Mouse (Mus musculus) B cell, adult 2 months (primary cell): ENCODE results near the gene Dnajb2.

Experiments used
- DNase-seq, 2 experiments: peaks; one replicate each; pipeline ENCODE4 v3.0.0; 2022

The Dnajb2 gene

GRCm38 (mm10) chr1:75251112-75251970, 15.1 kb downstream of the Dnajb2 start:
- DNase-seq, result peak; percentile 91

GRCm38 (mm10) chr1:75252308-75252707, 16.1 kb downstream of the Dnajb2 start:
- no peak for DNase-seq

- no peak for DNase-seq
These were observed 16.8 kb downstream of the Dnajb2 start for GRCm38 (mm10) chr1:75253029-75253428.

GRCm38 (mm10) chr1:75253849-75254624, 17.8 kb downstream of the Dnajb2 start:
- DNase-seq, result peak; percentile 92

GRCm38 (mm10) chr1:75254625-75255013, 18.4 kb downstream of the Dnajb2 start:
- no peak for DNase-seq

- DNase-seq, result no peak
These were observed 19.4 kb downstream of the Dnajb2 start for GRCm38 (mm10) chr1:75255516-75256046.

GRCm38 (mm10) chr1:75261278-75261677, 25.1 kb downstream of the Dnajb2 start:
- no peak for DNase-seq

GRCm38 (mm10) chr1:75262969-75263951, 27.1 kb downstream of the Dnajb2 start:
- peak; percentile 49 to 54 for DNase-seq

GRCm38 (mm10) chr1:75264091-75264880, 28.1 kb downstream of the Dnajb2 start, which contains the start of gene Ptprn:
Gene Ptprn, minus strand, starts transcription at chr1:75264502.
- DNase-seq, result no peak

- DNase-seq, result peak; percentile 42 to 43
These were observed 41.3 kb downstream of the Dnajb2 start for GRCm38 (mm10) chr1:75277195-75278188.

- no peak for DNase-seq
These were observed 42.0 kb downstream of the Dnajb2 start, which contains the start of gene Resp18 for GRCm38 (mm10) chr1:75278228-75278627. Gene Resp18, minus strand, starts transcription at chr1:75278415.

- DNase-seq, result no peak
These were observed 46.8 kb downstream of the Dnajb2 start for GRCm38 (mm10) chr1:75283017-75283416.

- no peak for DNase-seq
These were observed 48.7 kb downstream of the Dnajb2 start for GRCm38 (mm10) chr1:75284911-75285310.

- DNase-seq, result no peak
These were observed 53.2 kb downstream of the Dnajb2 start for GRCm38 (mm10) chr1:75289376-75289775.

GRCm38 (mm10) chr1:75289888-75290431, 53.8 kb downstream of the Dnajb2 start:
- DNase-seq, result no peak

GRCm38 (mm10) chr1:75290582-75290981, 54.4 kb downstream of the Dnajb2 start:
- peak; percentile 12 to 31 for DNase-seq

GRCm38 (mm10) chr1:75291321-75291720, 55.1 kb downstream of the Dnajb2 start:
- no peak for DNase-seq

GRCm38 (mm10) chr1:75292476-75293330, 56.5 kb downstream of the Dnajb2 start:
- DNase-seq, result no peak

- DNase-seq, result no peak
These were observed 57.1 kb downstream of the Dnajb2 start for GRCm38 (mm10) chr1:75293331-75293701.
